Mouse (Mus musculus) 3T3-L1 (cell line): ENCODE measurements around the gene Arpp19.

Experiments used
- DNase-seq: peaks from one replicate; pipeline ENCODE4 v3.0.0-alpha.2; 2015; ENCODE audit warnings: low read depth, low spot score

Gene Arpp19

DNA sequence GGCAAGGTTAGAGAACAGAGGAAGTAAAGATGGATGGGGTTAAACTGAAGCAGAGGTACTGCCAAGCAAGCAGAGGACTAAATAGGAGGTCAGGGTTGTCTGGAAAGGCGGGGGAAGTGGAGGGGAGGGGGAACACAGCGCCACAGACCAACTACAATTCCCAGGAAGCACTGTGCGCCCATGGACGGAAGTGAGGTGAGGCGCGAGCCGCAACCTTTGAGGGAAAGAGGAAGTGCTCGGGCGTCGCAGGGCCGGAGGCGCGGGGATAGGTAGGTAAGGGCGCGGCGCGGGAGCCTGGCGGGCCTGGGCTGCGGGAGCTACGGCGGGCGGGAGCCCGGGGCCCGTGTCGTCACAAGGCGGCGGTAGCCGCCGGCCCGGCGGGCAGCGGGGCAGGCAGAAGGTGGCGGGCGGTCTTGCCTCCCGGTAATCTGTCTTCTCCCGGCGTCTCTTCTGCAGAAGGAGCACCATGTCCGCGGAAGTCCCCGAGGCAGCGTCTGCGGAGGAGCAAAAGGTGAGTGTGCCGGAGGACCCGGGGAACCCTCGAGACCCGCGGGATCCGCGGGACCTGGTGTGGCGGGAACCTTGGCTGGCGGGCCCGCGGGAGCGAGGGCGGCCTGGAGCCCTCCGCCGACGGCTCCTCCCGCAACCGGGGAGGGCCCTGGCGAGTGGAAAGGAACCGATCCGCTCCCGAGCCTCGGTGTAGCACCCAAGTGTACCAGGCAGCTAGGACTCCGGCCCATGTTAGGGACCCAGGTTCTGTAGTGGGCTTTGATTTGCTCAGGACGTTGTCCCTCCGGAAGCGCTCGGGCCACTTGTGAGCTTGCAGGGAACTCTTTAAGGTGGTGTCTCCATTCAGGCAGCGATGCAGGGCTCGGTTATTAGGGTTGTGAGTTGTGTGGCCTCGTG lies at the start of gene Arpp19:
Gene Arpp19 (plus strand): TSS at position 164 of the 906 bp plus-strand sequence.
- peak; percentile 86 for DNase-seq

GRCm38 (mm10) chr9:74988893-74989460 lies 48.4 kb upstream of the Arpp19 start:
- DNase-seq = peak; percentile 15

- DNase-seq = no peak
Measured at GRCm38 (mm10) chr9:74989990-74990389, 47.4 kb upstream of the Arpp19 start.

DNA sequence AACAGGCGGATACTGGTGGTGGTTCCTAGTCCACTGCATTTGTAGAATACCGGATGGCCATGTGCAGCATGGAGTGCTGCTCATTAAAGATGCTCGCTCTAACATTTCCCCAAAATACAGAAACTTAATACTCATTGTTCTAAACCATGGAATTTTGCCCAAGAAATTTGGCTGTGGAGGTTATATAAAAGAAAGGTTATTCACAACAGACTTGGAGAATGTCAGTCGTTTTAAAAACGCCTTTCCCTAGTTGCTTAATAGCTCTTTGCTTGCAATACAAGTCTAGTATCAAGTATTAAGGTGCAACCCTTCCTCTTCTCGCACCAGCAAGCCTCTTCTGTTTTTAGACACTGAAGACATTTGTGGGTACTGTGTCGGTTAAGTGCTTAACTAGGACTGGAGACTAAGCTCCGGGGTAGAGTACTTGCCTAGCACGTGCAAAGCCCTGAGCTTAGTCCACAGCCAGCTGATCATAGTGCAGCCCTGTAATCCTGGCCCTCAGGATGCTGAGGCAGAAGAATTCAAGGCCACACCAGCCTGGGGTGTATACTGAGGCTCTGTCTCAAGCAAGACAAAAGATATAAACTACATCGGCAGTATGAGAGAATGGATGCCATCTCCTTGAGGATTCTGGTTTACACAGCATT lies 42.7 kb upstream of the Arpp19 start:
- no peak for DNase-seq

- DNase-seq = no peak
Measured at GRCm38 (mm10) chr9:74996349-74996748, 41.1 kb upstream of the Arpp19 start.

GRCm38 (mm10) chr9:74997976-74998375 lies 39.4 kb upstream of the Arpp19 start:
- no peak for DNase-seq

- DNase-seq = no peak
Measured at GRCm38 (mm10) chr9:75001006-75001405, 36.4 kb upstream of the Arpp19 start.

GRCm38 (mm10) chr9:75001611-75002204 lies 35.7 kb upstream of the Arpp19 start:
- no peak for DNase-seq

DNA sequence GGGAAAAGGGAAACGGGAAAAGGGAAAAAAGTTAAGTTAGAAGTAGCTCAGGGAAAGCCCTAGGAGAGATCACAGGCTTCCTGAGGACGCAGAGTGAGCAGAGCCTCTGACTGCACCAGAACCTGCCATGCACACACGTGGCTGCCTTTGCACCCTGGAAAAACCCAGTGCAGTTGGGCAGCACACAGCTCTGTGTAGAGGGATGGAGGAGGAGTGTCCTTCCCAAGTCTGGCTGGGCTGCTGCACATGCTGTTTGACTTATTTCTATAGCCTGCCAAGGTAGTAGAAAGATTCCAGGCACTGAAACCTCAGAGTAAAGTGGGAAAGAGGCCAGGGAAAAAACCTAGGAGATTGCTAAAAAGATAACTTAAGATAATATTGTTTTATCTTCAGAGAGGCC lies 35.2 kb upstream of the Arpp19 start:
- no peak for DNase-seq

- no peak for DNase-seq
Measured at GRCm38 (mm10) chr9:75004203-75004602, 33.2 kb upstream of the Arpp19 start.

GRCm38 (mm10) chr9:75016591-75016990 lies 20.8 kb upstream of the Arpp19 start:
- no peak for DNase-seq

- DNase-seq = no peak
Measured at GRCm38 (mm10) chr9:75019181-75019580, 18.2 kb upstream of the Arpp19 start.

DNA sequence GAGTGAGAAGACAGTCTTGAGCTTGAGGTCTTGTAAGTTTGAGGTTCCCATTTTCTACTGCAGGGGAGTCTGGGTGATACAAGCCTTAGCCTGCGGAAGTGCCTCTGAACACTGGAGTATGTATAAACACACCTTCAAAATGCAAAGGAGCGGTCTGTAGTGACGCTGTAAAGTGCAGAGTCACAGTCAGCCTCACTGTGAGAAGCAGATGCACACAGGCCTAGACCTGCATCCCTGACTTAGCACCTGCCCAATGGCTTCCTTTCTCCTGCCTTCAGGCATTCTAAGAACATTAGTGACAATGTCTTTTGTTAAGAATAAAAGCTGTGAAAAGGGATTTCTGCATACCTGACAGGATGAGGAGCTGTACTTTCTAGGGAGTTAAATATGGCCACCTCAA lies 17.8 kb upstream of the Arpp19 start:
- DNase-seq = no peak

DNA sequence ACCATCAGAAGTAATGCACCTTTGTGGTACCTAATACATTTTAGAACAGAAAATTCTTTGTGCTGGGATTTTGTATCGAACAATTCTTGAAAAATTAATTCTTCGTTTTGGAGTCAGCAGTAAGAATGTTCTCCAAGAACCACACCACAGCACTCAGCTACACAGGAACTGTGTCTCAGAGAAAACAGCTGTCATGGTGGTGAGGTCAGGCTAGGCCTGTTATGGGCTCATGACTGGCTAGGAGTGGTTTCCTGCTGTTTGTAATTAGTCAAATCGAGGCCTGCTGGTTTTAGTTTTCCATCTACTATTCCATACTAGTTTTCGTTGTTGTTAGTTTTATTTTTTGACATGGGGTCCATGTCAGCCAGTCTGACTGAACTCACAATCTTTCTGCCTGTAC lies 16.9 kb upstream of the Arpp19 start:
- DNase-seq = no peak

DNA sequence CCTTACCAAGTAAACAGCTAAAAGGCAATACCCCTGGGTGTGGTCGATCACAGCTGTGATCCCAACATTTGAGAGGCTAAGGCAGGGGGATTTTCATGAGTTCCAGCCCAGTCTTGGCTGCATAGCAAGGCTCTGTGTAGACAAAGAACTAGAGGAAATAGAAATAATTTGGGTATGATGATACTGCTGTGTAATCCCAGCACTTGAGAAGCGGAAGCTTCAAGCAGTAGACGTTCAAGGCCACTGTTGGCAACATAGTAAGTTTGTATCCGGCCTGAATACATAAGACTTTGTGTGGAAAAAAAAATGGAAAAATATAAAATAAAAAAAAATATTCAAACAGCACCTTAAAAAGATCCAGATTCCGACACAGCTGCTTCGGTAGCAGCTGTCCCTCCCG lies 14.9 kb upstream of the Arpp19 start:
- no peak for DNase-seq

- DNase-seq = no peak
Measured at GRCm38 (mm10) chr9:75023150-75023894, 14.1 kb upstream of the Arpp19 start.

GRCm38 (mm10) chr9:75024089-75024488 lies 13.3 kb upstream of the Arpp19 start:
- DNase-seq = no peak

GRCm38 (mm10) chr9:75025689-75026088 lies 11.7 kb upstream of the Arpp19 start:
- peak; percentile 47 for DNase-seq

DNA sequence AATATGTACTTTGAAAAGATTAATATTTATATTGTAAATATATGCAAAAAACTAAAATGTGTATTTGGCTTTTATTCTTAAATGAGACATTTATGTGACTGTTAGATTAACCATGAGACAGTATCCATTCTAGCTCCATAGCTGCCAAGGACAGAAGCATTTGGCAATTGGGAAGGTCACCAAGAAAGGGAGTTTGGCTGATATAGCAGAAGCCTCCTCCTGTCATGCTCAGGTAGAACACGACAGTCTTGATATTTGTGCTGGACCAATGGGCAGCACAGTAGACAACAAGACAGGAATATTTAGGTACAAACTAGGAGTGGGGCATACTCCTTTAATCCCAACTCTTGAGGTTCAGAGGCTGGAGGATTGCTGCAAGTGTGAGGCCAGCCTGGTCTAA lies 5.0 kb upstream of the Arpp19 start:
- no peak for DNase-seq

DNA sequence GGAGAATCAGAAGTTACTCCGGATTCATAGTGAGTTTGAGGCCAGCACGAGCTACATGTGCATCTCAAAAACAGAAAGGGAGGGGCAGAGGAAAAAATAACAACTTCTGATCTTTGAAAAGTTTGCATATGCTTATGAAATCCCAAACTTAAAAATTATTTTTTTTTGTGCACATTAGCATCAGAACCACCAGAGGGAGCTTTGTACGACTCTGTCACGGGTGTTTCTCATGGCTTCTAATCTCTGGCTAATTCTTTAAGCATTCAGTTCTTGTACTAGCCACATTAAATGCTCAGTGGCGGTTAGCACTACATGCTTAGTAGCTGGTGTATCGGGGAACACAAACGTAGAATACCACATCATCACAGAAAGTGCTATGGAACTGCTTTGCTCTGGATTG lies 4.3 kb upstream of the Arpp19 start:
- DNase-seq = peak; percentile 56

DNA sequence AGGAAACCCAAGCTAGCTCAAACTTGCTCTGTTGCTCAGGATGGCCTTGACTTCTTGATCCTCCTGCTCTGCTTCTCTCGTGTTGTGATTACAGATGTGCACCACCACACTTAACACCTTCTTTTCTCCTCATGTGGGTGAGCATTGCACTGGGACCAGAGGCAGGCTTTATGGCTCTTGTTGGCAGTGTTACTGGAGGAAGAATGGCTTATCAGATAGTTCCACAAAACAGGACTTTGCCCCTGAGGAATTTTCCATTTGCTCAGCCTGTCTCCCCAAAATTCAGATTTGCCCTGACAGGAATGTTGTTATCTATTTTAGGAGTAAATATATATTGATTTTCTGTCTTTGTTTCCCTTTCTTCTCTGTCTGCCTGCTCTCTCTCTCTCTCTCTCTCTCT lies 2.7 kb upstream of the Arpp19 start:
- DNase-seq = no peak

GRCm38 (mm10) chr9:75035944-75036343 lies 1.5 kb upstream of the Arpp19 start:
- no peak for DNase-seq
